Mouse (Mus musculus) liver, embryonic 14.5 days (tissue): ENCODE measurements around the gene Kcnq4.

Experiments used
- CTCF ChIP-seq: IDR thresholded peaks from 2 replicates; pipeline ENCODE4 v1.5.1; 2016; ENCODE audit warnings: antibody characterized with exemption, low read depth, control low read depth
- EP300 ChIP-seq: IDR thresholded peaks from 2 replicates; pipeline ENCODE4 v1.6.1; 2016; ENCODE audit warnings: antibody characterized with exemption, low read depth

DNA sequence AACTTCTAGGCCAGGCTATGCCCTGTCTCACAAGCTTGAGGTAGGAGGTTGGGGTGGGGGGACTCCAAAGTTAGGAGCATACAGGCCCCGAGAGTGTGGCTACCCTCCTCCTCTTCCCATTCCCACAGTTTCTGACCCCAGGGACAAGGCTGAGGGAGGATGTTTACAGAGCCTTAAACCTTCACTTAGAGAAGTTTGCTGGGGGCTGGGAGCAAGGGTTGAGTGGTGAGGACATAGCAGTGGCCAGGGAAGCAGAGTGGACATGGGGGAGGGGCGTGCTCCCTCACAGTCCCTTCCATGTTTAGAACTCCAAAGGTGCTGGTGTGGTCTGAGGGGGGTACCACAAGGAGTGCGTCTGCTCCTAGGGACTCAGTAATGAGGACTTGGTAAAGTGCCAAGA lies 4.8 kb downstream of the Kcnq4 start:
- no peak for TF ChIP-seq CTCF
- TF ChIP-seq EP300 = no peak
